Mouse (Mus musculus): ENCODE measurements at regions not wholly inside any gene's neighbourhood (a gene's known extent, or its start where the extent isn't known, plus 50 kb on each side); places are given as distances from the start of the nearest gene placed in this dataset.

GRCm38 (mm10) chr9:112725523-112725922 is 489.8 kb upstream of the Arpp21 start:
- 33% methylated on average over 8 of the region's 8 CpGs for WGBS
- no peak overlapping the region for H3K4me2 ChIP-seq
- no peak overlapping the region for H3K27ac ChIP-seq
- H3K4me3 ChIP-seq = no peak overlapping the region
- no peaks in the 10 kb centered on the region for H3K4me1 ChIP-seq
- no peak for ATAC-seq (ENCODE audit: insufficient number of reproducible peaks, insufficient read depth, low FRiP score, low TSS enrichment, low read depth)
- no peak overlapping the region for H3K9ac ChIP-seq
- H3K27me3 ChIP-seq = no peaks in the 10 kb centered on the region
- no peaks in the 10 kb centered on the region for H3K9me3 ChIP-seq
- no peaks in the 10 kb centered on the region for H3K36me3 ChIP-seq

DNA sequence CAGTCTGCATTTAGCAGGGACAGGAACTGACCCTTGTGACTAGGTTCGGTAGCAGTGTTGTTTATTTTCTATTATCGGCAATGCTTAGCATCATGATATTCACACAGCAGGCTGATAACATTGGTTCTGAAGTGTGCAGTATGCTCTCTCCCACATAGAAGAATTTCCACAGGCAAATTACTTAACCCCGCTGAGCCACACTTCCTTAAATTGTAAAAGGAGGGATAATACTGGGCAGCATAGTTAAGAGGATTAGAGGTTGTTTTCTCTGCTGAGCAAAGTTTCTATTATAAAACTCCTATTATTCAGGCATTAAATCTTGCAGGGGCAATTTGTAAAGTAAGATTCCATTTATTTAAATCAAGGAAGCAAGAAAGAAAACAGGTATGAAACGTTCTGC is 489.4 kb upstream of the Arpp21 start:
- 51% methylated on average over 4 of the region's 4 CpGs for WGBS
- H3K27ac ChIP-seq = no peak overlapping the region
- H3K4me2 ChIP-seq = no peak overlapping the region
- H3K4me1 ChIP-seq = no peaks in the 10 kb centered on the region
- no peaks in the 10 kb centered on the region for H3K27me3 ChIP-seq
- ATAC-seq (ENCODE audit: insufficient number of reproducible peaks, insufficient read depth, low FRiP score, low TSS enrichment, low read depth) = no peak
- no peaks in the 10 kb centered on the region for H3K9me3 ChIP-seq
- H3K4me3 ChIP-seq = no peak overlapping the region
- no peak overlapping the region for H3K9ac ChIP-seq
- H3K36me3 ChIP-seq = no peaks in the 10 kb centered on the region

DNA sequence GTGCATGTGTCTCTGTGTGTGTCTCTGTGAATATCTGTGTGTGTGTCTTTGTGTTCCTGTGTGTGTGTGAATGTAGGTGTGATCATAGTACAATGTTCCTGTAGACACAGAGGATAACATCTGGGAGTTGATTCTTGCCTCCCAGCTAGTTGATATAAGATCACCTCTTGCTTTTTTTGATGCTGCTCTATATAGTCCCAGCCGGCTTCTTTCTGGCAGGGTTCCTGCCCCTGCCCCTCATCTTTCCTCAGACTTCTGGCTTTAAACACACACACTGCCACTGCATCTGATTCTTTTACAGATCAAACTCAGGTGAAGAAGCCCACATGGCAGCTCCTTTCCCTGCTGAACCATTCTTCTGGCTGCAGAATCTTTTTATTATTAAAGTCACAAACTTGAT is 487.6 kb upstream of the Arpp21 start:
- Histone ChIP-seq H3K27ac (no peak overlapping the region), H3K4me2 (no peak overlapping the region), H3K4me1 (no peaks in the 10 kb centered on the region), H3K9ac (no peak overlapping the region), H3K9me3 (no peaks in the 10 kb centered on the region), H3K4me3 (no peak overlapping the region), H3K36me3 (no peaks in the 10 kb centered on the region), H3K27me3 (no peaks in the 10 kb centered on the region)
- WGBS = 27% methylated on average over 1 of the region's 1 CpGs
- no peak for ATAC-seq (ENCODE audit: insufficient number of reproducible peaks, insufficient read depth, low FRiP score, low TSS enrichment, low read depth)

GRCm38 (mm10) chr9:112722501-112722900 is 486.8 kb upstream of the Arpp21 start:
- H3K4me2 ChIP-seq = no peak overlapping the region
- H3K27ac ChIP-seq = no peak overlapping the region
- no peak for ATAC-seq (ENCODE audit: insufficient number of reproducible peaks, insufficient read depth, low FRiP score, low TSS enrichment, low read depth)
- no peak overlapping the region for H3K4me3 ChIP-seq
- no peaks in the 10 kb centered on the region for H3K27me3 ChIP-seq
- H3K9me3 ChIP-seq = no peaks in the 10 kb centered on the region
- no peak overlapping the region for H3K9ac ChIP-seq
- WGBS = 82% methylated on average over 4 of the region's 4 CpGs
- no peaks in the 10 kb centered on the region for H3K4me1 ChIP-seq
- H3K36me3 ChIP-seq = no peaks in the 10 kb centered on the region

- H3K4me1 ChIP-seq = no peaks in the 10 kb centered on the region
Observed at GRCm38 (mm10) chr9:112715197-112715762, 479.5 kb upstream of the Arpp21 start.

GRCm38 (mm10) chr9:112678866-112679265 is 443.1 kb upstream of the Arpp21 start:
- Histone ChIP-seq H3K36me3 (no peaks in the 10 kb centered on the region), H3K9me3 (no peaks in the 10 kb centered on the region), H3K27ac (no peak overlapping the region), H3K4me1 (no peaks in the 10 kb centered on the region), H3K9ac (no peak overlapping the region), H3K4me2 (no peak overlapping the region), H3K27me3 (no peaks in the 10 kb centered on the region), H3K4me3 (no peak overlapping the region)
- no peak for ATAC-seq (ENCODE audit: insufficient number of reproducible peaks, insufficient read depth, low FRiP score, low TSS enrichment, low read depth)
- 80% methylated on average over 1 of the region's 1 CpGs for WGBS

More at GRCm38 (mm10) chr9:112715197-112715762, 479.5 kb upstream of the Arpp21 start:
- Histone ChIP-seq H3K4me2 (no peak overlapping the region), H3K27ac (no peak overlapping the region), H3K4me3 (no peak overlapping the region), H3K36me3 (no peaks in the 10 kb centered on the region), H3K9ac (no peak overlapping the region), H3K27me3 (no peaks in the 10 kb centered on the region), H3K9me3 (no peaks in the 10 kb centered on the region)
- WGBS = 62% methylated on average over 1 of the region's 1 CpGs
- no peak for ATAC-seq (ENCODE audit: insufficient number of reproducible peaks, insufficient read depth, low FRiP score, low TSS enrichment, low read depth)

- Histone ChIP-seq H3K36me3 (no peaks in the 10 kb centered on the region), H3K4me3 (no peak overlapping the region), H3K9me3 (no peaks in the 10 kb centered on the region), H3K4me1 (no peaks in the 10 kb centered on the region), H3K9ac (no peak overlapping the region), H3K4me2 (no peak overlapping the region), H3K27ac (no peak overlapping the region), H3K27me3 (no peaks in the 10 kb centered on the region)
- WGBS = 85% methylated on average over 5 of the region's 5 CpGs
- ATAC-seq (ENCODE audit: insufficient number of reproducible peaks, insufficient read depth, low FRiP score, low TSS enrichment, low read depth) = no peak
Observed at GRCm38 (mm10) chr9:112675232-112675631, 439.5 kb upstream of the Arpp21 start.
